Mouse (Mus musculus) stomach, embryonic 15.5 days (tissue): ENCODE results near the gene Tmprss6. TPM values are rescaled to one million over a fixed set of nuclear protein-coding genes. Genes with fewer than 3 reads are reported as not detected.

Source experiments
- polyA plus RNA-seq: library from polyadenylated mRNA; unstranded; fragments of >200 nt; fragmentation: Nextera tagmentation; extraction: Ambion mirVana; gene quantifications from 2 replicates; pipeline ENCODE4 v1.2.1, GENCODE M21; 2015

The Tmprss6 gene
- polyA plus RNA-seq, 1 experiment from 2014 or later: 1.8 TPM

Other genes with a start within 250 kb of the Tmprss6 start
- gene Ncf4, start 223.8 kb downstream of the Tmprss6 start, polyA plus RNA-seq: 9.0 and 9.2 TPM in 2 replicates
- gene Csf2rb2, start 162.9 kb downstream of the Tmprss6 start, polyA plus RNA-seq: 0.54 and 0.70 TPM in 2 replicates
- 2.7 and 3.7 TPM in 2 replicates for gene Csf2rb, start 142.9 kb downstream of the Tmprss6 start, polyA plus RNA-seq
- not detected in 2 replicates for gene Tex33, start 72.7 kb downstream of the Tmprss6 start, polyA plus RNA-seq
- gene Tst, start 62.7 kb downstream of the Tmprss6 start, polyA plus RNA-seq: 67.4 and 89.8 TPM in 2 replicates
- 3.3 and 4.2 TPM in 2 replicates for gene Mpst, start 62.2 kb downstream of the Tmprss6 start, polyA plus RNA-seq
- gene Kctd17, start 40.1 kb downstream of the Tmprss6 start, polyA plus RNA-seq: 35.4 and 40.6 TPM in 2 replicates
- gene Il2rb, start 26.6 kb upstream of the Tmprss6 start, polyA plus RNA-seq: 0.53 and 0.69 TPM in 2 replicates
- 23.9 and 25.0 TPM in 2 replicates for gene C1qtnf6, start 62.8 kb upstream of the Tmprss6 start, polyA plus RNA-seq
- gene Sstr3, start 76.1 kb upstream of the Tmprss6 start, polyA plus RNA-seq: 0.18 and 0.44 TPM in 2 replicates
- gene Rac2, start 104.1 kb upstream of the Tmprss6 start, polyA plus RNA-seq: 26.5 and 36.5 TPM in 2 replicates
- gene Cyth4, start 128.4 kb upstream of the Tmprss6 start, polyA plus RNA-seq: 10.7 and 11.0 TPM in 2 replicates